Mouse (Mus musculus) embryonic facial prominence, embryonic 14.5 days (tissue): ENCODE results near the gene Bmp7. TPM values are rescaled to one million over a fixed set of nuclear protein-coding genes. Genes with fewer than 3 reads are reported as not detected.

Experiments used
- ATAC-seq: fragments of 200-750 bp; cut with Nextera tagmentation; 2 replicates; pipeline ENCODE4 v1.8.0; 2017; ENCODE audit warnings: low read depth, moderate number of reproducible peaks, moderate TSS enrichment
- DNase-seq: peaks from one replicate; pipeline ENCODE4 v3.0.0-alpha.2; 2015; ENCODE audit warnings: low spot score
- H3K27ac ChIP-seq: fragments of 300-500 bp; sonication (generic); replicated peaks from 2 replicates; pipeline ENCODE4 v1.5.1; 2014; ENCODE audit warnings: low read depth, mild to moderate bottlenecking, low read length, moderate library complexity
- H3K27me3 ChIP-seq: fragments of 300-500 bp; sonication (generic); replicated peaks from 2 replicates; pipeline ENCODE4 v1.6.1; 2014; ENCODE audit warnings: low read length; ENCODE audit not compliant: control insufficient read depth, insufficient read depth
- H3K36me3 ChIP-seq: fragments of 300-500 bp; sonication (generic); 2 replicates; pipeline ENCODE4 v1.6.1; 2014; ENCODE audit warnings: low read length, mixed read lengths; ENCODE audit not compliant: control insufficient read depth, insufficient read depth
- H3K4me1 ChIP-seq: fragments of 300-500 bp; sonication (generic); 2 replicates; pipeline ENCODE4 v1.6.1; 2014; ENCODE audit warnings: antibody characterized with exemption, low read length; ENCODE audit not compliant: control insufficient read depth, insufficient read depth
- H3K4me2 ChIP-seq: fragments of 300-500 bp; sonication (generic); 2 replicates; pipeline ENCODE4 v1.6.1; 2014; ENCODE audit warnings: low read depth, mild to moderate bottlenecking, low read length, moderate library complexity, mixed read lengths
- H3K4me3 ChIP-seq: fragments of 300-500 bp; sonication (generic); 2 replicates; pipeline ENCODE4 v1.5.1; 2014; ENCODE audit warnings: low read depth, mild to moderate bottlenecking, low read length
- H3K9ac ChIP-seq: fragments of 300-500 bp; sonication (generic); 2 replicates; pipeline ENCODE4 v1.6.1; 2014; ENCODE audit warnings: low read depth, mild to moderate bottlenecking, low read length, moderate library complexity, mixed read lengths
- H3K9me3 ChIP-seq: fragments of 300-500 bp; sonication (generic); 2 replicates; pipeline ENCODE4 v1.6.1; 2016; ENCODE audit warnings: low read length; ENCODE audit not compliant: control insufficient read depth
- WGBS: fragments of 180-500 bp; shearing (Covaris S2); extraction: QIAGEN DNeasy Blood & Tissue Kit; methylation state at CpG from one replicate; pipeline ENCODE4 v1.1.7; 2014; 5-methylcytosine and 5-hydroxymethylcytosine counted together
- polyA plus RNA-seq: library from polyadenylated mRNA; unstranded; fragments of >200 nt; fragmentation: Nextera tagmentation; extraction: Ambion mirVana; gene quantifications from 2 replicates; pipeline ENCODE4 v1.2.1, GENCODE M21; 2014

Gene Bmp7
- polyA plus RNA-seq, 1 experiment from 2014 or later, result 25.6 TPM

GRCm38 (mm10) chr2:172888147-172888546, 52.0 kb downstream of the Bmp7 start:
- Histone ChIP-seq H3K4me2 (no peak overlapping the region), H3K4me1 (peaks cover 20% of the 10 kb centered on the region; the same call in 1 of the 2 replicates), H3K27me3 (no peaks in the 10 kb centered on the region), H3K9me3 (no peaks in the 10 kb centered on the region), H3K9ac (no peak overlapping the region), H3K36me3 (peaks cover 27% of the 10 kb centered on the region), H3K4me3 (no peak overlapping the region), H3K27ac (no peak overlapping the region)
- DNase-seq (no peak), ATAC-seq (no peak)
- 53% methylated on average over 11 of the region's 12 CpGs for WGBS

- no peak for DNase-seq
Observed at GRCm38 (mm10) chr2:172885861-172886260, 54.3 kb downstream of the Bmp7 start.

GRCm38 (mm10) chr2:172884584-172884983, 55.5 kb downstream of the Bmp7 start:
- Histone ChIP-seq H3K4me3 (no peak overlapping the region), H3K4me1 (peaks cover 20% of the 10 kb centered on the region; the same call in 1 of the 2 replicates)

More at GRCm38 (mm10) chr2:172885861-172886260, 54.3 kb downstream of the Bmp7 start:
- Histone ChIP-seq H3K27ac (no peak overlapping the region), H3K36me3 (peaks cover 4% of the 10 kb centered on the region; the same call in 1 of the 2 replicates), H3K4me2 (no peak overlapping the region), H3K9ac (no peak overlapping the region), H3K4me1 (peaks cover 20% of the 10 kb centered on the region; the same call in 1 of the 2 replicates), H3K27me3 (no peaks in the 10 kb centered on the region), H3K9me3 (no peaks in the 10 kb centered on the region), H3K4me3 (no peak overlapping the region)
- WGBS, result 39% methylated on average over 7 of the region's 7 CpGs
- ATAC-seq, result no peak

GRCm38 (mm10) chr2:172875201-172875600, 64.9 kb downstream of the Bmp7 start:
- WGBS, result 89% methylated on average over 9 of the region's 9 CpGs
- no peak overlapping the region for H3K9ac ChIP-seq
- H3K4me1 ChIP-seq, result no peaks in the 10 kb centered on the region
- DNase-seq (no peak), ATAC-seq (no peak)
- H3K27ac ChIP-seq, result no peak overlapping the region
- H3K27me3 ChIP-seq, result no peaks in the 10 kb centered on the region
- H3K4me3 ChIP-seq, result no peak overlapping the region
- peaks cover 35% of the 10 kb centered on the region for H3K36me3 ChIP-seq
- no peak overlapping the region for H3K4me2 ChIP-seq
- no peaks in the 10 kb centered on the region for H3K9me3 ChIP-seq

More at GRCm38 (mm10) chr2:172884584-172884983, 55.5 kb downstream of the Bmp7 start:
- ATAC-seq (no peak), DNase-seq (no peak)
- WGBS, result 78% methylated on average over 6 of the region's 6 CpGs
- H3K27ac ChIP-seq, result no peak overlapping the region
- H3K9me3 ChIP-seq, result no peaks in the 10 kb centered on the region
- no peak overlapping the region for H3K4me2 ChIP-seq
- no peak overlapping the region for H3K9ac ChIP-seq
- H3K27me3 ChIP-seq, result no peaks in the 10 kb centered on the region
- no peaks in the 10 kb centered on the region for H3K36me3 ChIP-seq

GRCm38 (mm10) chr2:172866356-172866755, 73.8 kb downstream of the Bmp7 start:
- Histone ChIP-seq H3K27me3 (no peaks in the 10 kb centered on the region), H3K4me1 (peaks cover 27% of the 10 kb centered on the region; the same call in 1 of the 2 replicates), H3K9ac (no peak overlapping the region), H3K27ac (0 out of 2 replicates have a peak overlapping the region, but pooled peaks have one; percentile 65), H3K9me3 (0 out of 2 replicates have a peak, but pooled peaks cover 4% of the 10 kb centered on the region), H3K4me3 (no peak overlapping the region), H3K4me2 (no peak overlapping the region), H3K36me3 (peaks cover 8% of the 10 kb centered on the region; the same call in 1 of the 2 replicates)
- ATAC-seq (no peak), DNase-seq (no peak)
- 73% methylated on average over 5 of the region's 5 CpGs for WGBS

- Histone ChIP-seq H3K4me1 (peaks cover 27% of the 10 kb centered on the region; the same call in 1 of the 2 replicates), H3K9ac (no peak overlapping the region), H3K4me3 (no peak overlapping the region), H3K27me3 (no peaks in the 10 kb centered on the region), H3K9me3 (0 out of 2 replicates have a peak, but pooled peaks cover 4% of the 10 kb centered on the region), H3K27ac (no peak overlapping the region), H3K4me2 (no peak overlapping the region), H3K36me3 (peaks cover 8% of the 10 kb centered on the region; the same call in 1 of the 2 replicates)
- ATAC-seq (no peak), DNase-seq (no peak)
- WGBS, result 87% methylated on average over 5 of the region's 6 CpGs
Observed at GRCm38 (mm10) chr2:172865165-172865564, 75.0 kb downstream of the Bmp7 start.

- no peak overlapping the region for H3K4me3 ChIP-seq
- H3K4me1 ChIP-seq, result peaks cover 27% of the 10 kb centered on the region; the same call in 1 of the 2 replicates
- no peak for ATAC-seq
- H3K36me3 ChIP-seq, result peaks cover 8% of the 10 kb centered on the region; the same call in 1 of the 2 replicates
- DNase-seq, result no peak
- H3K9me3 ChIP-seq, result 0 out of 2 replicates have a peak, but pooled peaks cover 4% of the 10 kb centered on the region
- no peak overlapping the region for H3K4me2 ChIP-seq
- WGBS, result 89% methylated on average over 6 of the region's 7 CpGs
- no peaks in the 10 kb centered on the region for H3K27me3 ChIP-seq
- H3K9ac ChIP-seq, result no peak overlapping the region
- H3K27ac ChIP-seq, result no peak overlapping the region
Observed at GRCm38 (mm10) chr2:172864566-172864965, 75.6 kb downstream of the Bmp7 start.

- DNase-seq (no peak), ATAC-seq (no peak)
- Histone ChIP-seq H3K9ac (peak overlapping the region; percentile 35; the same call in 1 of the 2 replicates), H3K4me2 (peak overlapping the region; percentile 50), H3K36me3 (peaks cover 2% of the 10 kb centered on the region; the same call in 1 of the 2 replicates), H3K27ac (no peak overlapping the region), H3K9me3 (0 out of 2 replicates have a peak, but pooled peaks cover 4% of the 10 kb centered on the region), H3K27me3 (no peaks in the 10 kb centered on the region), H3K4me1 (peaks cover 27% of the 10 kb centered on the region; the same call in 1 of the 2 replicates), H3K4me3 (0 out of 2 replicates have a peak overlapping the region, but pooled peaks have one; percentile 7)
- 36% methylated on average over 14 of the region's 14 CpGs for WGBS
Observed at GRCm38 (mm10) chr2:172863469-172863856, 76.7 kb downstream of the Bmp7 start.
